Mouse (Mus musculus): ENCODE measurements around the gene Sohlh2. TPM values are rescaled to one million over a fixed set of nuclear protein-coding genes. Genes with fewer than 3 reads are reported as not detected.

The Sohlh2 gene
- polyA plus RNA-seq, 1 experiment, result not detected

GRCm38 (mm10) chr3:55226501-55227213 is 44.8 kb downstream of the Sohlh2 start:
- H3K27ac ChIP-seq (ENCODE audit: insufficient read depth, low read depth, low read length), result no peak overlapping the region
- 26% methylated on average over 18 of the region's 18 CpGs for WGBS
- no peaks in the 10 kb centered on the region for H3K27me3 ChIP-seq (ENCODE audit: control insufficient read depth, insufficient read depth, low read length)
- no peaks in the 10 kb centered on the region for H3K36me3 ChIP-seq (ENCODE audit: control insufficient read depth, insufficient read depth, low read length)
- H3K4me1 ChIP-seq (ENCODE audit: control insufficient read depth, insufficient read depth, insufficient read length, low read length), result no peaks in the 10 kb centered on the region; the same call in 1 of the 2 replicates
- TF ChIP-seq CTCF (IDR thresholded peaks at IDR 0.05; ENCODE audit: extremely low read depth, insufficient read length, insufficient replicate concordance, low read depth, low read length), result no peak
- no peak for TF ChIP-seq POLR2A (IDR thresholded peaks at IDR 0.05; ENCODE audit: low read depth, low read length)
- H3K4me3 ChIP-seq (ENCODE audit: low read depth, low read length), result no peak overlapping the region

DNA sequence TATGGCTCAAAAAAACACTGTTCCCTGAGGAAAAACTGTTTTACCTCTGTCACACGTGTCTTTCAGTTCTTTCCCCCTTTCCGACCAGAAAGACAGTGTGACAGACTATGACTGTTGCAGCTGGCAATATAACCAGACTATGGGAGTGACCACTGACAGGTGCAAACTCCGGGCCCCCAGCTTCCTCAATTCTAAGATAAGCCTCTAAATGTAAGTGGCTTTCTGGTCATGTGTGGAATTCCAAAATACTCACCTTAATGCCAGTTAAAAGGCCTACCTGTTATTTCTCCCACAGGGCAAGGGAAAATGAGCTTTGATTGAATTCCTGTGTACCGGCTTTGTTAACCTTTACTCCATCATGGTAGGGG is 45.4 kb downstream of the Sohlh2 start:
- 12% methylated on average over 4 of the region's 4 CpGs for WGBS
- Histone ChIP-seq H3K36me3 (ENCODE audit: control insufficient read depth, insufficient read depth, low read length) (no peaks in the 10 kb centered on the region), H3K27me3 (ENCODE audit: control insufficient read depth, insufficient read depth, low read length) (no peaks in the 10 kb centered on the region), H3K27ac (ENCODE audit: insufficient read depth, low read depth, low read length) (no peak overlapping the region), H3K4me1 (ENCODE audit: control insufficient read depth, insufficient read depth, insufficient read length, low read length) (no peaks in the 10 kb centered on the region; the same call in 1 of the 2 replicates), H3K4me3 (ENCODE audit: low read depth, low read length) (no peak overlapping the region)
- TF ChIP-seq CTCF (IDR thresholded peaks at IDR 0.05; ENCODE audit: extremely low read depth, insufficient read length, insufficient replicate concordance, low read depth, low read length) (no peak), POLR2A (IDR thresholded peaks at IDR 0.05; ENCODE audit: low read depth, low read length) (no peak)

DNA sequence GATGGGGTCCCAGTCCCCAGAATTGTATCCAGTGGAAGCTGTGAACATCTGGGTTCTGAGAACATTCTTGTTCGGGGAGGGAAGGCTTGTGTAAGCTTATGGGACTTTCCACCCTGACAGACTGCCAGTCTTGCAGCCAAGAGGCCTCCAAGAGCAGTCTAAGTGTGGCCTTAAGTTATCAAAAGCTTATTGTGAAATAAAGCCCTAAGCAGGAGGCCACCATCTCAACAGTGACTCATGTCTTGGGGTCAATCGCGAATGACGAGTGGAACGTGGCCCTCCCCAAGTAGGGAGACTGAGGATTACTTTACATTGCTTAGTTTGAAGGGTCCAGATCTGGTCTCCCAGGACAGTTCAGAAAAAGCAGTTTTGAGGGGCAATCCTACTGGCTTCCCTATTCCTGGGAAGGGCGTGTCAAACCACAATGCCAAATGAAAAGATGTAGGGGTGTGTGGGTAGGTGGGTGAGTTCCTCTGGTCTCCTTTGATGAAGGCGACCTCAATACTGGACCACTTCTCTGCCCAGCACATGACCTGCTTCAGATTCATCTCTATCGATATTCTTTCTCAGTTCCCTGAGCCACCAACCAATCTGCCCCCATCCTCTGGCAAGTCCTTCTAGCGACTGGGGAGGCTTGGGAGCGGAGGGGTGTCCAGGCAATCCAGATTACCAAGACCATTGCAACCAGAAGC is 60.0 kb downstream of the Sohlh2 start, which contains the start of gene Dclk1:
Gene Dclk1, plus strand, starts transcription at position 635 of the 692 bp plus-strand sequence.
- TF ChIP-seq POLR2A (IDR thresholded peaks at IDR 0.05; ENCODE audit: low read depth, low read length) (no peak), CTCF (IDR thresholded peaks at IDR 0.05; ENCODE audit: extremely low read depth, insufficient read length, insufficient replicate concordance, low read depth, low read length) (no peak)
- 36% methylated on average over 10 of the region's 10 CpGs for WGBS
- H3K27ac ChIP-seq (ENCODE audit: insufficient read depth, low read depth, low read length), result no peak within 1 kb of the TSS
- H3K4me1 ChIP-seq (ENCODE audit: control insufficient read depth, insufficient read depth, insufficient read length, low read length), result peaks cover 2% of the 10 kb centered on the region; the same call in 1 of the 2 replicates
- no peaks in the 10 kb centered on the region for H3K36me3 ChIP-seq (ENCODE audit: control insufficient read depth, insufficient read depth, low read length)
- H3K27me3 ChIP-seq (ENCODE audit: control insufficient read depth, insufficient read depth, low read length), result peaks cover 7% of the 10 kb centered on the region
- peak within 1 kb of the TSS; percentile 48 for H3K4me3 ChIP-seq (ENCODE audit: low read depth, low read length)

DNA sequence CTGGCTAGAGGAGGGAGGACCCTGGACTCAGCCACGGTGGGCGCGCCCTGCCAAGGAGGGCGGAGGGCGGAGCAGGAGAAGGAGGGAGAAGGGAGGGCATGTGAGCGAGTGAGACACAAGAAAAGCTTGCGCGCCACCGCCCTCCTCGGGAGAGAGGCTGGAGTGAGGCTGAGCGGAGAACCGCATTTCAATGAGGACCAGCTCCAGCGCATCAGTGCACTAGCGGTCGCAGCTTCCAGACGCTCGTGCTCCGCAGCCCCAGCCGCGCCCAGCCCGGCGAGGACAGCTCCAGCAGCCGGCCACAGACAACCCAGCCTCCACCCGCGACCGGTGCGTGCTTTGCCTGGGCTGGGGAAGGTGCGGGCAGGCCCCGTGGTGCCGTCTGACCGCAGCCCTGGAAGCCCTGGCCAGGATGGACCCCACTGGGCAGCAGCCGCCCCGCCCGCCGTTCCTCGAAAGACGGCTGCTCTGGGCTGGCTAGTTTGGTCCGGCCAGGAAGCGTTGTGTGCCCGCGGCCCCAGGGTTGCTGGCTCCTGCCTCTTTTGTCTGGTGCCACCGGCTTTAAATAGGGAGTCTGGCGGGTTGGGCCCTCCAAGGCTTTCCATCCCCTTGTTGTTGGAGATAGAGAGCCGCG is 60.7 kb downstream of the Sohlh2 start:
- TF ChIP-seq CTCF (IDR thresholded peaks at IDR 0.05; ENCODE audit: extremely low read depth, insufficient read length, insufficient replicate concordance, low read depth, low read length) (no peak), POLR2A (IDR thresholded peaks at IDR 0.05; ENCODE audit: low read depth, low read length) (no peak)
- Histone ChIP-seq H3K27ac (ENCODE audit: insufficient read depth, low read depth, low read length) (no peak overlapping the region), H3K27me3 (ENCODE audit: control insufficient read depth, insufficient read depth, low read length) (peaks cover 7% of the 10 kb centered on the region), H3K4me3 (ENCODE audit: low read depth, low read length) (peak overlapping the region; percentile 48), H3K36me3 (ENCODE audit: control insufficient read depth, insufficient read depth, low read length) (no peaks in the 10 kb centered on the region), H3K4me1 (ENCODE audit: control insufficient read depth, insufficient read depth, insufficient read length, low read length) (peaks cover 2% of the 10 kb centered on the region; the same call in 1 of the 2 replicates)
- 2% methylated on average over 45 of the region's 45 CpGs for WGBS

- H3K4me1 ChIP-seq (ENCODE audit: control insufficient read depth, insufficient read depth, insufficient read length, low read length), result peaks cover 2% of the 10 kb centered on the region; the same call in 1 of the 2 replicates
- no peak for TF ChIP-seq POLR2A (IDR thresholded peaks at IDR 0.05; ENCODE audit: low read depth, low read length)
- TF ChIP-seq CTCF (IDR thresholded peaks at IDR 0.05; ENCODE audit: extremely low read depth, insufficient read length, insufficient replicate concordance, low read depth, low read length), result no peak
- WGBS, result 10% methylated on average over 8 of the region's 8 CpGs
- no peak overlapping the region for H3K27ac ChIP-seq (ENCODE audit: insufficient read depth, low read depth, low read length)
- H3K36me3 ChIP-seq (ENCODE audit: control insufficient read depth, insufficient read depth, low read length), result no peaks in the 10 kb centered on the region
- peak overlapping the region; percentile 48 for H3K4me3 ChIP-seq (ENCODE audit: low read depth, low read length)
- H3K27me3 ChIP-seq (ENCODE audit: control insufficient read depth, insufficient read depth, low read length), result peaks cover 7% of the 10 kb centered on the region
Measured at GRCm38 (mm10) chr3:55243056-55243471, 61.2 kb downstream of the Sohlh2 start.

- Histone ChIP-seq H3K27ac (ENCODE audit: insufficient read depth, low read depth, low read length) (no peak overlapping the region), H3K27me3 (ENCODE audit: control insufficient read depth, insufficient read depth, low read length) (peaks cover 7% of the 10 kb centered on the region), H3K4me3 (ENCODE audit: low read depth, low read length) (no peak overlapping the region), H3K4me1 (ENCODE audit: control insufficient read depth, insufficient read depth, insufficient read length, low read length) (peaks cover 2% of the 10 kb centered on the region; the same call in 1 of the 2 replicates), H3K36me3 (ENCODE audit: control insufficient read depth, insufficient read depth, low read length) (no peaks in the 10 kb centered on the region)
- TF ChIP-seq POLR2A (IDR thresholded peaks at IDR 0.05; ENCODE audit: low read depth, low read length) (no peak), CTCF (IDR thresholded peaks at IDR 0.05; ENCODE audit: extremely low read depth, insufficient read length, insufficient replicate concordance, low read depth, low read length) (no peak)
- WGBS, result 80% methylated on average over 6 of the region's 6 CpGs
Measured at GRCm38 (mm10) chr3:55244087-55244486, 62.3 kb downstream of the Sohlh2 start.
